Mouse (Mus musculus): ENCODE measurements around the gene Sprr1a.
"Not testable (repeated sequence)": the region's sequence is repeated elsewhere in the genome, so short reads cannot be mapped to it uniquely, and the experiment has no call there.

GRCm38 (mm10) chr3:92481249-92481648, 4.4 kb downstream of the Sprr1a start:
- TF ChIP-seq POLR2A (IDR thresholded peaks at IDR 0.05; ENCODE audit: low read depth, low read length); CTCF (conservative IDR thresholded peaks at IDR 0.05; ENCODE audit: insufficient read depth, insufficient read length, low read depth, low read length): not testable (repeated sequence)
